Mouse (Mus musculus): ENCODE results near the gene Hcn2.

GRCm38 (mm10) chr10:79714996-79715395, 1.4 kb upstream of the Hcn2 start:
- TF ChIP-seq CTCF (IDR thresholded peaks at IDR 0.05; ENCODE audit: borderline replicate concordance, insufficient read depth, low read depth, low read length), result no peak
- TF ChIP-seq POLR2A (IDR thresholded peaks at IDR 0.05; ENCODE audit: borderline replicate concordance, insufficient read depth, low read length), result no peak
